Comparison of ENCODE assay signal across 18 mouse cellular contexts in genomic region chr3:9512199-9512598, GRCm38 (mm10).
DNase-seq lines count a peak whose midpoint lies in the region; ATAC-seq lines count a peak whose summit lies in the region.
"Had no signal": no experiment of that assay in that cellular context is flagged by ENCODE, and none has a peak within 500 bp of the region (broad histone marks: within the 10 kb centered on the region; RNA-seq: fewer than 3 reads in every experiment).

No protein-coding gene starts in this region.

- H3K9ac ChIP-seq in heart, embryonic 16.5 days (ENCODE audit: low read length) = no peak overlapping the region
- H3K9ac ChIP-seq: heart, embryonic 15.5 days; limb, embryonic 15.5 days; liver, embryonic 15.5 days had no signal

- H3K4me2 ChIP-seq in heart, embryonic 16.5 days (ENCODE audit: low read depth, low read length) = no peak overlapping the region
- H3K4me2 ChIP-seq: heart, embryonic 15.5 days; limb, embryonic 15.5 days; liver, embryonic 15.5 days had no signal

- WGBS in heart, embryonic 16.5 days = 85% methylated on average over 10 of the region's 10 CpGs

- DNase-seq in heart, adult 11 months = no peak
- DNase-seq in CD4-positive, CD25-positive, alpha-beta regulatory T cell, adult 2 months (ENCODE audit: low read depth, low spot score) = peak; percentile 22
- peak; percentile 38 for DNase-seq in thymus, postnatal 25 days
- no peak for DNase-seq in c-Kit-positive CD71-positive TER-119-positive erythroid progenitor cells, embryonic 14.5 days (ENCODE audit: low spot score)
- DNase-seq: cerebellum, adult 8-10 months; gastrocnemius, postnatal 25 days; kidney, adult 9 months; kidney, postnatal 4 days; midbrain, embryonic 14.5 days; right cerebral cortex, adult 18-20 months had no signal

- H3K27ac ChIP-seq in heart, embryonic 16.5 days (ENCODE audit: low read length) = no peak overlapping the region
- H3K27ac ChIP-seq: heart, embryonic 15.5 days; limb, embryonic 15.5 days; liver, embryonic 15.5 days had no signal

- H3K4me1 ChIP-seq in heart, embryonic 16.5 days (ENCODE audit: control insufficient read depth, insufficient read depth, low read length) = peaks cover 17% of the 10 kb centered on the region

- no peak overlapping the region for H3K4me3 ChIP-seq in heart, embryonic 16.5 days (ENCODE audit: low read length)
- H3K4me3 ChIP-seq: erythroblast, embryonic 14.5 days; heart, embryonic 15.5 days; limb, embryonic 15.5 days; liver, embryonic 15.5 days had no signal

- ATAC-seq in heart, embryonic 16.5 days (replicated peaks; ENCODE audit: extremely low read depth, insufficient read depth, low FRiP score) = peak; percentile 58; the same call in 1 of the 2 replicates
- peak; percentile 44; the same call in 1 of the 2 replicates for ATAC-seq in megakaryocyte-erythroid progenitor cell, adult 5-6 weeks (replicated peaks; ENCODE audit: low FRiP score, low TSS enrichment, poor library complexity, severe bottlenecking)
- no peak for ATAC-seq in cerebellum, adult (ENCODE audit: insufficient number of reproducible peaks, low FRiP score, low TSS enrichment)
- ATAC-seq: forebrain, embryonic 16.5 days had no signal

- H3K9me3 ChIP-seq in heart, embryonic 16.5 days (replicated peaks; ENCODE audit: control insufficient read depth, low read length) = no peaks in the 10 kb centered on the region
- H3K9me3 ChIP-seq: heart, embryonic 15.5 days; limb, embryonic 15.5 days; liver, embryonic 15.5 days had no signal

- H3K36me3 ChIP-seq in heart, embryonic 16.5 days (ENCODE audit: control insufficient read depth, insufficient read depth) = no peaks in the 10 kb centered on the region
- H3K36me3 ChIP-seq: heart, embryonic 15.5 days; limb, embryonic 15.5 days; liver, embryonic 15.5 days had no signal

- H3K27me3 ChIP-seq in heart, embryonic 16.5 days (ENCODE audit: control insufficient read depth, insufficient read depth, low read length) = no peaks in the 10 kb centered on the region
- H3K27me3 ChIP-seq: heart, embryonic 15.5 days; limb, embryonic 15.5 days; liver, embryonic 15.5 days had no signal

Comparison
In these comparisons a context has a peak if more than half of its experiments do, and no peak if none do; other contexts are left out.
1. DNase-seq: peak in CD4-positive, CD25-positive, alpha-beta regulatory T cell, adult 2 months (single experiment) and thymus, postnatal 25 days (single experiment); none in heart, adult 11 months (single experiment) and c-Kit-positive CD71-positive TER-119-positive erythroid progenitor cells, embryonic 14.5 days (single experiment).